Mouse (Mus musculus) adrenal gland, adult 18-20 months (tissue): Measurements from ENCODE around the gene Prickle1. TPM values are rescaled to one million over a fixed set of nuclear protein-coding genes. Genes with fewer than 3 reads are reported as not detected.

Experiments used
- DNase-seq, 2 experiments: peaks; one replicate each; pipeline ENCODE4 v3.0.0; 2021 to 2022; ENCODE audit warnings: low spot score in 2 of 2
- long read RNA-seq, 2 experiments: library from polyadenylated mRNA; stranded (forward); transcript quantifications; one replicate each; pipeline ENCODE4 v2.0.0; 2021
- total RNA-seq, 2 experiments: library from RNA; stranded (reverse); gene quantifications; 1 replicate in 1 of 2; 2 replicates in 1 of 2; pipeline ENCODE4 v1.2.3; 2021

The Prickle1 gene
- 10 to 100 TPM; 16.8 to 26.6 TPM for total RNA-seq
- long read RNA-seq, experiment 1, full-length matches to known transcripts, result 5 of 9 reads
- long read RNA-seq, experiment 1, partial matches to known transcripts, result 0 of 9 reads
- long read RNA-seq, experiment 1, other reads (novel, unspliced or antisense), result 4 of 9 reads
- long read RNA-seq, experiment 2, full-length matches to known transcripts, result 2 of 13 reads
- long read RNA-seq, experiment 2, partial matches to known transcripts, result 1 of 13 reads
- long read RNA-seq, experiment 2, other reads (novel, unspliced or antisense), result 10 of 13 reads

GRCm38 (mm10) chr15:93595746-93596145 is at the start of gene Prickle1:
TSS of gene Prickle1 (minus strand) at chr15:93595891.
- DNase-seq, result peak; percentile 87 to 89

GRCm38 (mm10) chr15:93640221-93640620 is 44.5 kb upstream of the Prickle1 start:
- peak in 1 of 2 experiments; percentile 6 for DNase-seq

GRCm38 (mm10) chr15:93636976-93637375 is 41.3 kb upstream of the Prickle1 start:
- peak in 1 of 2 experiments; percentile 4 for DNase-seq

- peak in 1 of 2 experiments; percentile 12 for DNase-seq
These were observed 39.9 kb upstream of the Prickle1 start for GRCm38 (mm10) chr15:93635603-93636002.

GRCm38 (mm10) chr15:93634536-93634935 is 38.8 kb upstream of the Prickle1 start:
- DNase-seq, result peak in 1 of 2 experiments; percentile 16

GRCm38 (mm10) chr15:93630001-93630541 is 34.4 kb upstream of the Prickle1 start:
- peak in 1 of 2 experiments; percentile 17 for DNase-seq

GRCm38 (mm10) chr15:93629201-93629600 is 33.5 kb upstream of the Prickle1 start:
- peak in 1 of 2 experiments; percentile 3 for DNase-seq

- peak in 1 of 2 experiments; percentile 13 for DNase-seq
These were observed 32.4 kb upstream of the Prickle1 start for GRCm38 (mm10) chr15:93627836-93628797.

- peak in 1 of 2 experiments; percentile 3 for DNase-seq
These were observed 23.9 kb upstream of the Prickle1 start for GRCm38 (mm10) chr15:93619551-93619950.

GRCm38 (mm10) chr15:93618442-93619150 is 22.9 kb upstream of the Prickle1 start:
- DNase-seq, result peak in 1 of 2 experiments; percentile 4

- peak in 1 of 2 experiments; percentile 0 for DNase-seq
These were observed 20.6 kb upstream of the Prickle1 start for GRCm38 (mm10) chr15:93616277-93616676.

- DNase-seq, result peak in 1 of 2 experiments; percentile 7
These were observed 19.3 kb upstream of the Prickle1 start for GRCm38 (mm10) chr15:93615031-93615430.

GRCm38 (mm10) chr15:93613606-93614005 is 17.9 kb upstream of the Prickle1 start:
- peak in 1 of 2 experiments; percentile 4 for DNase-seq

- peak in 1 of 2 experiments; percentile 7 for DNase-seq
These were observed 16.0 kb upstream of the Prickle1 start for GRCm38 (mm10) chr15:93611536-93612300.

GRCm38 (mm10) chr15:93610721-93611201 is 15.1 kb upstream of the Prickle1 start:
- DNase-seq, result peak in 1 of 2 experiments; percentile 12

GRCm38 (mm10) chr15:93610288-93610687 is 14.6 kb upstream of the Prickle1 start:
- peak in 1 of 2 experiments; percentile 11 for DNase-seq

- peak in 1 of 2 experiments; percentile 5 for DNase-seq
These were observed 7.2 kb upstream of the Prickle1 start for GRCm38 (mm10) chr15:93602850-93603249.

- DNase-seq, result peak in 1 of 2 experiments; percentile 9
These were observed 5.8 kb upstream of the Prickle1 start for GRCm38 (mm10) chr15:93601461-93602015.

- DNase-seq, result no peak
These were observed 1.3 kb upstream of the Prickle1 start for GRCm38 (mm10) chr15:93596991-93597390.
